Mouse (Mus musculus): ENCODE data around the gene Adamts16.

DNA sequence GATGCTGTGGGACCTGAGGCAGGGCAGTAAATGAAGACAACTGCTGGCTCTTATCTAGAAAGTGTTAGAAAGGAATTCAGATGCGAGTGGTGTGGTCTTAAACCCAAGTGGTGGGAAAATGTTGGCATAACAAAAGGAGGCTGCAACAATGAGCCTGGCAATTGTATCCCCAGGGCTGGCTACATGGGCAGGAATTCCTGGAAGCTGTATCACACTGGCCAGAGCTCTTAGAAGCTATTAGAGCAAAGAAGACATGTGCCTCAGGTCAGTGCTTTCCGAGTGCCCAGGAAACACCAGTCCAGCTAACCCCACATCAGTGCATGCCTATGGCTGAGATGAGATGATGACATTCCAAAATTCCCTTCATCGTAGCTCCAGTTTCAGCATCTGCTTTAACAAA lies 42.3 kb downstream of the Adamts16 start:
- TF ChIP-seq CTCF (IDR thresholded peaks at IDR 0.05; ENCODE audit: insufficient read depth, low read length) (no peak), POLR2A (IDR thresholded peaks at IDR 0.05; ENCODE audit: borderline replicate concordance, extremely low read depth, low read depth, low read length) (no peak)
